Mouse (Mus musculus): Measurements from ENCODE around the gene Rora. TPM values are rescaled to one million over a fixed set of nuclear protein-coding genes. Genes with fewer than 3 reads are reported as not detected.

Gene Rora
- polyA plus RNA-seq, 1 experiment from 2014 or later = 2.7 TPM

DNA sequence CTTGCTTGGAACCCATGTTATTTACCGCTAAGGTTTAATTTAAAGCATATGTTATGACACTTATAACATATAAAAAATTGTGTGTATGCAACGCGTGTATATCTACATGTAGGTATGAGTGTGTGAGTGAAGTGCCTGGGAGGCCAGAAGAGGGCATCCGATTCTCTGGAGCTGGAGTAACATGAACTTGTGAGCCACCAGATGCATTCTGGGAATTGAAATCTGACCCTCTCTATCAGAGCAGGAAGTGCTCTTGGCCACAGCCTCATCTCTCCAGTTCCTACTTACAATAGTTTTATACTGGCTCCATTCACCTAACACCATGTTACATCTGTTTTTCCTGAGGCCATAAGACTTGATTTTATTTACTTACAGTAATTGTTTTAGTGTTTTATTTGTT, 238.8 kb downstream of the Rora start:
- Histone ChIP-seq H3K27ac (no peak overlapping the region), H3K27me3 (no peaks in the 10 kb centered on the region), H3K4me3 (replicated peaks) (no peak overlapping the region), H3K9ac (no peak overlapping the region), H3K9me3 (replicated peaks) (no peaks in the 10 kb centered on the region), H3K4me1 (replicated peaks) (no peaks in the 10 kb centered on the region), H3K36me3 (no peaks in the 10 kb centered on the region), H3K4me2 (no peak overlapping the region)
- no peak for DNase-seq
- ATAC-seq (ENCODE audit: low read depth) = no peak
- WGBS (ENCODE audit: insufficient replicate concordance) = 78% methylated on average over 4 of the region's 4 CpGs

- Histone ChIP-seq H3K9me3 (replicated peaks) (no peaks in the 10 kb centered on the region), H3K4me3 (replicated peaks) (no peak overlapping the region), H3K9ac (no peak overlapping the region), H3K36me3 (no peaks in the 10 kb centered on the region), H3K4me2 (no peak overlapping the region), H3K27me3 (no peaks in the 10 kb centered on the region), H3K4me1 (replicated peaks) (no peaks in the 10 kb centered on the region), H3K27ac (no peak overlapping the region)
- DNase-seq = no peak
- no peak for ATAC-seq (ENCODE audit: low read depth)
- WGBS (ENCODE audit: insufficient replicate concordance) = 71% methylated on average over 6 of the region's 6 CpGs
Observed at GRCm38 (mm10) chr9:68892859-68893258, 239.3 kb downstream of the Rora start.

GRCm38 (mm10) chr9:68898286-68898685, 244.7 kb downstream of the Rora start:
- Histone ChIP-seq H3K9me3 (replicated peaks) (no peaks in the 10 kb centered on the region), H3K9ac (no peak overlapping the region), H3K4me2 (no peak overlapping the region), H3K4me3 (replicated peaks) (no peak overlapping the region), H3K36me3 (no peaks in the 10 kb centered on the region), H3K27ac (no peak overlapping the region), H3K27me3 (no peaks in the 10 kb centered on the region), H3K4me1 (replicated peaks) (0 out of 2 replicates have a peak, but pooled peaks cover 4% of the 10 kb centered on the region)
- DNase-seq (no peak), ATAC-seq (ENCODE audit: low read depth) (no peak)
- 63% methylated on average over 6 of the region's 6 CpGs for WGBS (ENCODE audit: insufficient replicate concordance)

DNA sequence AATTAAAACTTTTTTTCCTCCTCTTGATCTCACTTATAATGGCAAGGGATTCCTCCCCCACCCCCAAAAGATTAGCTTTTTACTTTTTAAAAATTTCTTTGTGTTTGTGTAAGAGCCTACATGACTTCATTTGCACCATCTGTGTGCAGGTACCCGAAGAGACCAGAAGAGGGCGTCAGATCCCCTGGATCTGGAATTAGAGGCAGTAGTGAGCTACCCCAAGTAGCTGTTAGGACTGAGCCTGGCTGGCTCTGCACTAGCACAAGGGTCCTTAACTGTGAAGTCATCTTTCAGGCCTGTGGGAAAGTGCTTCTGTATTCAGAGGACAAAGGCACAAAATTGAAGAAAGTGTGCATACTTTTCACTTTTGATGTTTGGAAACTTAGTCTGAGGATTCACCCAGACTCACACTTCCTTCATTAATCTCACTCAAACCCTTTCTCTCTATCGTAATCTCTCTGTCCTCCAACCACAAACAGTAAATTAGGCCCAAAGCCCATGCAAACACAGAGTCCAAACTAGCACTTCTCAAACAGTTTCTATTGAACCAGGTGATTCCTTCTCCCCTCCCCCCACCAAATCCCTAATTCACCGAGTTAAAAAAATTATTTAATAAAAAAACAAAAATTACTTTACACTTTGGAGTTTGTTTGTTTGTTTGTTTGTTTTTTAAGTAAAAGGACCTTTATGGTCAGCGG, 246.1 kb downstream of the Rora start:
- ATAC-seq (ENCODE audit: low read depth) = no peak
- Histone ChIP-seq H3K4me3 (replicated peaks) (no peak overlapping the region), H3K4me2 (no peak overlapping the region), H3K4me1 (replicated peaks) (0 out of 2 replicates have a peak, but pooled peaks cover 8% of the 10 kb centered on the region), H3K27me3 (no peaks in the 10 kb centered on the region), H3K9me3 (replicated peaks) (no peaks in the 10 kb centered on the region), H3K9ac (no peak overlapping the region), H3K27ac (no peak overlapping the region), H3K36me3 (no peaks in the 10 kb centered on the region)
- no peak for DNase-seq
- 61% methylated on average over 5 of the region's 5 CpGs for WGBS (ENCODE audit: insufficient replicate concordance)

DNA sequence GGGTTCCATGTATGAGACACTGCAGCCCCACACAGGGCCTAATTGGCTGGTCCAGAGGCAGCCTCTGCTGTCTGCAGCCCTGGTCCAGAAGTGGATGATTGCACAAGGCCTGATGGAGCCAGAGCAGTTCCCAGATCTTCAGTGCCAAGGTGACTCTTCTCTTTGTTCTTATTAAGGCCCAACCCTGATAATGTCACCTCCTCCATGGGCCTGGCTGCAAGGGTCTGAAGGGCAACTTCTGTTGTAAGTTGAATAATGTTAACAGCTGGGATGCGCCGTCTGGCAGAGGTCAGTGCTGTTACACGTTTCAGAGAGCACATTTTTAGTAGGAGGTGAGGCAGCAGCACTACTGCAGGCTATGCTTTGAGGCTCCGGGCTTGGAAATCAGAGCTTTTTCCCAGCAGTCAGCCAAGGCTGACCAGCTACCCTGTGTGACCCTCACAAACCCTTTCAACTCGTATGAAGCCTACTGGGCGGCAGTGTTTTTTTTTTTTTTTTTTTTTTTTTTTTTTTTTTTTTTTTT, 252.8 kb downstream of the Rora start:
- no peaks in the 10 kb centered on the region for H3K36me3 ChIP-seq
- H3K9me3 ChIP-seq (replicated peaks) = no peaks in the 10 kb centered on the region
- no peak overlapping the region for H3K27ac ChIP-seq
- no peak overlapping the region for H3K4me3 ChIP-seq (replicated peaks)
- H3K4me1 ChIP-seq (replicated peaks) = peaks cover 10% of the 10 kb centered on the region
- no peak overlapping the region for H3K4me2 ChIP-seq
- ATAC-seq (ENCODE audit: low read depth) (no peak), DNase-seq (no peak)
- H3K9ac ChIP-seq = no peak overlapping the region
- H3K27me3 ChIP-seq = no peaks in the 10 kb centered on the region
- 52% methylated on average over 6 of the region's 6 CpGs for WGBS (ENCODE audit: insufficient replicate concordance)

DNA sequence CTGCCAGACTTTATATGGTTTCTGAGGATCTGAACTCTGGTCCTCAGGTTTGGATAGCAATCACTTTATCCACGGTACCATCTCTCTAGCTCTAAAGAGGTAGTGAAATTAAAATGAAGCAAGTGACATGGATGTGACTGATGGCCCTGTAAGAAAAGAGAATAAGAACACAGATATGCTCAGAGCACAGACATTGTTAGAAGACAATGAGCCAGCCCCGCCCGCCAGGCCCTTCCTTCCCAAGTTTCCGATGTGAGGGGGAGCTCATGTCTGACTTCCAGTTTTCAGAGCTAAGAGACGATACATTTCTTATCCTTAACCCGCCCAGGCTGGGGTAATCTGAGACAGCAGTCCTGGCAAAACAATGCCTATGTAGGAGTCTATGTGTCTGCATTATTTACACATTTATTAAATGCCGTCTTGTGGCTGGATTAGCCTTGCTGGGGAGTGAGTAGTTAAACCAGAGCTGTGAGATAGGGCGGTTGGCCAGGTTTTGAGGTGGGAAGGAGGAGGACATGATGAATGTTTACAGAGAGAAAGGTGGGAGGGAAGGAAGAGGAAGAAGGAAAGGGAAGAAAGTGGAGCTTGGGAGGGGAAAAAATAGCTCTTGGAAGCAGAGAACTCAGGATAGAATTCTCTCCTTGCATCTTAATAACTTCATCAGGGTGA, 259.0 kb downstream of the Rora start:
- no peak overlapping the region for H3K9ac ChIP-seq
- no peaks in the 10 kb centered on the region for H3K36me3 ChIP-seq
- no peak for DNase-seq
- no peak overlapping the region for H3K27ac ChIP-seq
- H3K4me3 ChIP-seq (replicated peaks) = no peak overlapping the region
- H3K9me3 ChIP-seq (replicated peaks) = no peaks in the 10 kb centered on the region
- no peak for ATAC-seq (ENCODE audit: low read depth)
- WGBS (ENCODE audit: insufficient replicate concordance) = 39% methylated on average over 8 of the region's 8 CpGs
- H3K27me3 ChIP-seq = no peaks in the 10 kb centered on the region
- H3K4me1 ChIP-seq (replicated peaks) = peaks cover 6% of the 10 kb centered on the region; the same call in 1 of the 2 replicates
- H3K4me2 ChIP-seq = no peak overlapping the region

DNA sequence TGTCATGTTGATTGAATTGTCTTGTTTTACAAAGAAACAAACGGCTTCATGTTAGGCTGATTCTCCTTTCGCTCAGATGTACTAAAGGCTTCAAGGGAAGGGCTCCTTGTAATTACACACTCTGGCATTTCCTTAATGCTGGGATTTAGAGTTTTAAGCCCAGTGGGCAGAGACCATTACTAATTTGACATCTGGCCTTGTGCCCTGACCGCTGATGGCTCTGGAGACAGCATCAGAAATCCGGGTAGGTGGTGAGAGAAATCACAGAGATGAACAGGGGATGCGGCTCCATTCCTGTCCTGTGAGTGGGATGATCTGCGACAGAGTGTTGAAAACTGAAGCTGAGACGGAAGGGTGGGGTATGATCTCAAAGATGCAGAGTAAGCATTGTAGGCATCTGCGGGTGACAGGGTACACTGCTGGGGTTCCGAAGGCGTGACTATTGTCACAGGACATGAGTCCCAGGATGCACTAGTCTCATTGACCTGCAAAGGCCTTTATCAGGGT, 259.7 kb downstream of the Rora start:
- H3K36me3 ChIP-seq = no peaks in the 10 kb centered on the region
- no peak overlapping the region for H3K4me3 ChIP-seq (replicated peaks)
- DNase-seq = no peak
- H3K27ac ChIP-seq = no peak overlapping the region
- no peaks in the 10 kb centered on the region for H3K9me3 ChIP-seq (replicated peaks)
- no peak overlapping the region for H3K4me2 ChIP-seq
- ATAC-seq (ENCODE audit: low read depth) = no peak
- 69% methylated on average over 10 of the region's 10 CpGs for WGBS (ENCODE audit: insufficient replicate concordance)
- peaks cover 3% of the 10 kb centered on the region; the same call in 1 of the 2 replicates for H3K4me1 ChIP-seq (replicated peaks)
- no peaks in the 10 kb centered on the region for H3K27me3 ChIP-seq
- no peak overlapping the region for H3K9ac ChIP-seq

GRCm38 (mm10) chr9:68914541-68915275, 261.1 kb downstream of the Rora start:
- Histone ChIP-seq H3K4me1 (replicated peaks) (no peaks in the 10 kb centered on the region), H3K27me3 (no peaks in the 10 kb centered on the region), H3K4me2 (no peak overlapping the region), H3K36me3 (no peaks in the 10 kb centered on the region), H3K9me3 (replicated peaks) (no peaks in the 10 kb centered on the region), H3K27ac (no peak overlapping the region), H3K4me3 (replicated peaks) (no peak overlapping the region), H3K9ac (no peak overlapping the region)
- DNase-seq (no peak), ATAC-seq (ENCODE audit: low read depth) (no peak)
- 77% methylated on average over 4 of the region's 4 CpGs for WGBS (ENCODE audit: insufficient replicate concordance)

DNA sequence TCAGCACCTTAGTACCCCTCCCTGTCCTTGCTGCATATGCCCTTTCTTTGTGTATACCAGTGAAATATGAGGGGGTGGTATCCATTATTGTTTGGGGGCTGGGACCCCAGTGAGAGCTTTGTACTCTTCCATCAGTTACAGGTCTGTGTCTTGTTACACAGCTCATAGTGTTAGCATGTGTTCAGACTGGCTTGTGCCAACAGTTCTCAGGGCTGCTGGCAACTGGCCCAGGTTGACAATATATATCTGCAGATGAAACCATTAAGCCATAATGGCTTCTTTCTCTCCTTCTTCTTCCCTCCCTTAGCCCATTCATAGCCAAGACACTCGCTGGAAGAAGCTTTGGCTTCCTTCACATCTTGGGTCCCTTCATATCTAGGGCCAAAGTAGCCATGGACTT, 263.2 kb downstream of the Rora start:
- Histone ChIP-seq H3K9me3 (replicated peaks) (no peaks in the 10 kb centered on the region), H3K4me1 (replicated peaks) (no peaks in the 10 kb centered on the region), H3K4me3 (replicated peaks) (no peak overlapping the region), H3K27me3 (no peaks in the 10 kb centered on the region), H3K9ac (no peak overlapping the region), H3K36me3 (no peaks in the 10 kb centered on the region), H3K27ac (no peak overlapping the region), H3K4me2 (no peak overlapping the region)
- DNase-seq (no peak), ATAC-seq (ENCODE audit: low read depth) (no peak)
- 21% methylated on average over 1 of the region's 1 CpGs for WGBS (ENCODE audit: insufficient replicate concordance)

DNA sequence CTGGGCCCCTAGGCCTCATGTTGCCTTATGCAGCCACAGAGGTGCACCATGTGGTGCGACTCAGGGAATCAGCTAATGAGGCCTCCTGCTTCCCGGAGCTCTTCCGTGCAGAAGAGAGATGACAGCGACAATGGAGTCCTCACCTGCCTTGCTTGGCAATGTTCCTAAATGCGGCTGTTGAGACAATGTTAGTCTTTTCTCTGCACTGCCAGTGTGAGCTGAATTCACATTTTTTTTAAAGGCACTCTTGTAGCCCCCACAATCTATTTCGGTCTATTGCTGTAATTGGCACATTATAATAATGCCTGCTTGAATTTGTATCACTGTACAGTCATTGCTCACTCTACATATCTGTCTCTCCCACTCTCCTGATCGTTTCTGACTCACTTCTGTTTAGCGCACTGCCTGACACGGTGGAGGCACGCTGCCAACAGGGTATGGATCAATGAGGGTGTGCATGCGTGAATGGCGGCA, 269.6 kb downstream of the Rora start:
- Histone ChIP-seq H3K4me1 (replicated peaks) (no peaks in the 10 kb centered on the region), H3K9ac (no peak overlapping the region), H3K9me3 (replicated peaks) (no peaks in the 10 kb centered on the region), H3K36me3 (no peaks in the 10 kb centered on the region), H3K4me3 (replicated peaks) (no peak overlapping the region), H3K27ac (no peak overlapping the region), H3K4me2 (no peak overlapping the region), H3K27me3 (no peaks in the 10 kb centered on the region)
- no peak for DNase-seq
- WGBS (ENCODE audit: insufficient replicate concordance) = 78% methylated on average over 12 of the region's 12 CpGs
- no peak for ATAC-seq (ENCODE audit: low read depth)

- Histone ChIP-seq H3K27ac (no peak overlapping the region), H3K36me3 (no peaks in the 10 kb centered on the region), H3K4me1 (replicated peaks) (no peaks in the 10 kb centered on the region), H3K9ac (no peak overlapping the region), H3K4me2 (no peak overlapping the region), H3K9me3 (replicated peaks) (no peaks in the 10 kb centered on the region), H3K4me3 (replicated peaks) (no peak overlapping the region), H3K27me3 (no peaks in the 10 kb centered on the region)
- 64% methylated on average over 6 of the region's 6 CpGs for WGBS (ENCODE audit: insufficient replicate concordance)
- ATAC-seq (ENCODE audit: low read depth) = no peak
- DNase-seq = no peak
Observed at GRCm38 (mm10) chr9:68926406-68926805, 272.8 kb downstream of the Rora start.

All from liver, embryonic 13.5 days (tissue).